Mouse (Mus musculus): ENCODE measurements at regions not wholly inside any gene's neighbourhood (a gene's known extent, or its start where the extent isn't known, plus 50 kb on each side); places are given as distances from the start of the nearest gene placed in this dataset.

- no peaks in the 10 kb centered on the region for H3K4me1 ChIP-seq (ENCODE audit: control insufficient read depth, insufficient read depth, low read length)
- no peak for ATAC-seq (ENCODE audit: insufficient number of reproducible peaks, insufficient read depth, low FRiP score, low read depth)
- no peak overlapping the region for H3K4me2 ChIP-seq (replicated peaks; ENCODE audit: low read depth, low read length)
- no peaks in the 10 kb centered on the region for H3K9me3 ChIP-seq (ENCODE audit: control insufficient read depth, low read depth, low read length)
- no peaks in the 10 kb centered on the region for H3K27me3 ChIP-seq (ENCODE audit: control insufficient read depth, insufficient read depth, low read length)
- no peak overlapping the region for H3K4me3 ChIP-seq (ENCODE audit: low read depth, low read length)
- no peak overlapping the region for H3K9ac ChIP-seq (replicated peaks; ENCODE audit: low read depth, low read length)
- 78% methylated on average over 8 of the region's 8 CpGs for WGBS
- no peaks in the 10 kb centered on the region for H3K36me3 ChIP-seq (ENCODE audit: control insufficient read depth, insufficient read depth, low read length)
- no peak overlapping the region for H3K27ac ChIP-seq (ENCODE audit: low read length)
Measured at GRCm38 (mm10) chr13:97589626-97590025, 170.8 kb downstream of the Gm10260 start.

GRCm38 (mm10) chr13:97588085-97588484 is 172.3 kb downstream of the Gm10260 start:
- WGBS = 66% methylated on average over 1 of the region's 1 CpGs

GRCm38 (mm10) chr13:97587088-97587487 is 173.3 kb downstream of the Gm10260 start:
- no peaks in the 10 kb centered on the region for H3K9me3 ChIP-seq (ENCODE audit: control insufficient read depth, low read depth, low read length)
- ATAC-seq (ENCODE audit: insufficient number of reproducible peaks, insufficient read depth, low FRiP score, low read depth) = no peak
- H3K9ac ChIP-seq (replicated peaks; ENCODE audit: low read depth, low read length) = no peak overlapping the region
- no peaks in the 10 kb centered on the region for H3K27me3 ChIP-seq (ENCODE audit: control insufficient read depth, insufficient read depth, low read length)
- no peaks in the 10 kb centered on the region for H3K4me1 ChIP-seq (ENCODE audit: control insufficient read depth, insufficient read depth, low read length)
- no peak overlapping the region for H3K4me2 ChIP-seq (replicated peaks; ENCODE audit: low read depth, low read length)
- H3K4me3 ChIP-seq (ENCODE audit: low read depth, low read length) = no peak overlapping the region
- no peak overlapping the region for H3K27ac ChIP-seq (ENCODE audit: low read length)
- H3K36me3 ChIP-seq (ENCODE audit: control insufficient read depth, insufficient read depth, low read length) = no peaks in the 10 kb centered on the region
- 91% methylated on average over 1 of the region's 1 CpGs for WGBS

More at GRCm38 (mm10) chr13:97588085-97588484, 172.3 kb downstream of the Gm10260 start:
- no peaks in the 10 kb centered on the region for H3K27me3 ChIP-seq (ENCODE audit: control insufficient read depth, insufficient read depth, low read length)
- no peaks in the 10 kb centered on the region for H3K9me3 ChIP-seq (ENCODE audit: control insufficient read depth, low read depth, low read length)
- H3K4me3 ChIP-seq (ENCODE audit: low read depth, low read length) = no peak overlapping the region
- no peak overlapping the region for H3K4me2 ChIP-seq (replicated peaks; ENCODE audit: low read depth, low read length)
- H3K27ac ChIP-seq (ENCODE audit: low read length) = no peak overlapping the region
- no peaks in the 10 kb centered on the region for H3K36me3 ChIP-seq (ENCODE audit: control insufficient read depth, insufficient read depth, low read length)
- no peaks in the 10 kb centered on the region for H3K4me1 ChIP-seq (ENCODE audit: control insufficient read depth, insufficient read depth, low read length)
- no peak overlapping the region for H3K9ac ChIP-seq (replicated peaks; ENCODE audit: low read depth, low read length)
- no peak for ATAC-seq (ENCODE audit: insufficient number of reproducible peaks, insufficient read depth, low FRiP score, low read depth)

- no peak overlapping the region for H3K27ac ChIP-seq (ENCODE audit: low read length)
- ATAC-seq (ENCODE audit: insufficient number of reproducible peaks, insufficient read depth, low FRiP score, low read depth) = no peak
- no peaks in the 10 kb centered on the region for H3K36me3 ChIP-seq (ENCODE audit: control insufficient read depth, insufficient read depth, low read length)
- H3K4me2 ChIP-seq (replicated peaks; ENCODE audit: low read depth, low read length) = no peak overlapping the region
- no peaks in the 10 kb centered on the region for H3K27me3 ChIP-seq (ENCODE audit: control insufficient read depth, insufficient read depth, low read length)
- H3K4me3 ChIP-seq (ENCODE audit: low read depth, low read length) = no peak overlapping the region
- WGBS = 67% methylated on average over 4 of the region's 4 CpGs
- peaks cover 7% of the 10 kb centered on the region for H3K4me1 ChIP-seq (ENCODE audit: control insufficient read depth, insufficient read depth, low read length)
- H3K9ac ChIP-seq (replicated peaks; ENCODE audit: low read depth, low read length) = no peak overlapping the region
- no peaks in the 10 kb centered on the region for H3K9me3 ChIP-seq (ENCODE audit: control insufficient read depth, low read depth, low read length)
Measured at GRCm38 (mm10) chr13:97584045-97584444, 176.4 kb downstream of the Gm10260 start.

DNA sequence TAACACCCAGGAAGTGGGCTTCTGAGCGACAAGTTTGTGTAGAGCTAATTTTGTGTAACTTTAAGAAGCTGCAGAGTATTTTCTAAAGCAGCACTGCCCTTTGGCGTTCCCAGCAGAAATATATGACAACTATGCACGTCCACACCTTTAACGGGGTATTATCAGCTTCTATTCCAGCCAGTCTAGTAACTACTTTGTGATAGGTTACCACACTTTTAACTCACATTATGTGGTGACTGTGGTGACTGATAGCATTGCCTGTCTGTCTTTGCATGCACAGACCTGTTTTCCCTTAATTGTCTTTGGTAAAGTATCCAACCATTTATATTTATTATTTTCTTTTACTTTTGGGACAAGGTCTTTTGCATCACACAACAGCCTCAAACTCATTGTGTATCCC is 179.1 kb downstream of the Gm10260 start:
- Histone ChIP-seq H3K4me3 (ENCODE audit: low read depth, low read length) (no peak overlapping the region), H3K27ac (ENCODE audit: low read length) (no peak overlapping the region), H3K9me3 (ENCODE audit: control insufficient read depth, low read depth, low read length) (no peaks in the 10 kb centered on the region), H3K27me3 (ENCODE audit: control insufficient read depth, insufficient read depth, low read length) (no peaks in the 10 kb centered on the region), H3K4me2 (replicated peaks; ENCODE audit: low read depth, low read length) (no peak overlapping the region), H3K4me1 (ENCODE audit: control insufficient read depth, insufficient read depth, low read length) (peaks cover 12% of the 10 kb centered on the region), H3K36me3 (ENCODE audit: control insufficient read depth, insufficient read depth, low read length) (no peaks in the 10 kb centered on the region), H3K9ac (replicated peaks; ENCODE audit: low read depth, low read length) (no peak overlapping the region)
- no peak for ATAC-seq (ENCODE audit: insufficient number of reproducible peaks, insufficient read depth, low FRiP score, low read depth)
- 73% methylated on average over 4 of the region's 4 CpGs for WGBS

GRCm38 (mm10) chr13:97580241-97580874 is 180.1 kb downstream of the Gm10260 start:
- Histone ChIP-seq H3K36me3 (ENCODE audit: control insufficient read depth, insufficient read depth, low read length) (no peaks in the 10 kb centered on the region), H3K4me2 (replicated peaks; ENCODE audit: low read depth, low read length) (no peak overlapping the region), H3K4me3 (ENCODE audit: low read depth, low read length) (no peak overlapping the region), H3K4me1 (ENCODE audit: control insufficient read depth, insufficient read depth, low read length) (peaks cover 12% of the 10 kb centered on the region), H3K27ac (ENCODE audit: low read length) (no peak overlapping the region), H3K27me3 (ENCODE audit: control insufficient read depth, insufficient read depth, low read length) (no peaks in the 10 kb centered on the region), H3K9me3 (ENCODE audit: control insufficient read depth, low read depth, low read length) (no peaks in the 10 kb centered on the region), H3K9ac (replicated peaks; ENCODE audit: low read depth, low read length) (no peak overlapping the region)
- no peak for ATAC-seq (ENCODE audit: insufficient number of reproducible peaks, insufficient read depth, low FRiP score, low read depth)
- 28% methylated on average over 3 of the region's 3 CpGs for WGBS

DNA sequence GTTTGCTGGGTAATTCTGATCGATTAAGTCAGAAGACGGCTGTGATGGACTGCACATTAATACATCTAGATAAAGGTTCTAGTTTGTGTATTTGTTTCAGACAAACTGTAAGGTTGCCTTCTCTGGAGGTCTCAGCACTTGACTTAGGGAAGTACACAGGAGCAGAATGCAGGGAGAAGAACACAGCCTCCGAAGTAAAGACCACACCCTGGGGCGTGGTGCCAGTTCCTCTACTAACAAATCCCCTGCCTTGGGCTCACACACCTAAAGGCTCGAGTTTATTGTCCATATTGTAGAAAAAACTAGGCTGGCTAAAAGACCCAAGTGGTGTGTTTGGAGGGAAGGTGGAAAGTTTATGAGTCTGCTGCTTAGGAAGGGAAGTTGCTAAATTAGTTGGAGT is 181.8 kb downstream of the Gm10260 start:
- H3K27me3 ChIP-seq (ENCODE audit: control insufficient read depth, insufficient read depth, low read length) = no peaks in the 10 kb centered on the region
- no peak overlapping the region for H3K9ac ChIP-seq (replicated peaks; ENCODE audit: low read depth, low read length)
- H3K4me2 ChIP-seq (replicated peaks; ENCODE audit: low read depth, low read length) = no peak overlapping the region
- H3K4me3 ChIP-seq (ENCODE audit: low read depth, low read length) = no peak overlapping the region
- no peaks in the 10 kb centered on the region for H3K9me3 ChIP-seq (ENCODE audit: control insufficient read depth, low read depth, low read length)
- WGBS = 60% methylated on average over 5 of the region's 5 CpGs
- no peak for ATAC-seq (ENCODE audit: insufficient number of reproducible peaks, insufficient read depth, low FRiP score, low read depth)
- peaks cover 12% of the 10 kb centered on the region for H3K4me1 ChIP-seq (ENCODE audit: control insufficient read depth, insufficient read depth, low read length)
- H3K27ac ChIP-seq (ENCODE audit: low read length) = no peak overlapping the region
- H3K36me3 ChIP-seq (ENCODE audit: control insufficient read depth, insufficient read depth, low read length) = no peaks in the 10 kb centered on the region

- 42% methylated on average over 9 of the region's 9 CpGs for WGBS
Measured at GRCm38 (mm10) chr13:97577081-97577785, 183.2 kb downstream of the Gm10260 start.

More at GRCm38 (mm10) chr13:97577081-97577785, 183.2 kb downstream of the Gm10260 start:
- Histone ChIP-seq H3K4me2 (replicated peaks; ENCODE audit: low read depth, low read length) (no peak overlapping the region), H3K27ac (ENCODE audit: low read length) (peak overlapping the region; percentile 61), H3K36me3 (ENCODE audit: control insufficient read depth, insufficient read depth, low read length) (no peaks in the 10 kb centered on the region), H3K9me3 (ENCODE audit: control insufficient read depth, low read depth, low read length) (no peaks in the 10 kb centered on the region), H3K9ac (replicated peaks; ENCODE audit: low read depth, low read length) (no peak overlapping the region), H3K4me3 (ENCODE audit: low read depth, low read length) (no peak overlapping the region), H3K27me3 (ENCODE audit: control insufficient read depth, insufficient read depth, low read length) (no peaks in the 10 kb centered on the region), H3K4me1 (ENCODE audit: control insufficient read depth, insufficient read depth, low read length) (peaks cover 12% of the 10 kb centered on the region)
- ATAC-seq (ENCODE audit: insufficient number of reproducible peaks, insufficient read depth, low FRiP score, low read depth) = peak; percentile 65; the same call in 1 of the 2 replicates
